Mouse (Mus musculus) erythroblast, embryonic 14.5 days (primary cell): ENCODE measurements at regions not wholly inside any gene's neighbourhood (a gene's known extent, or its start where the extent isn't known, plus 50 kb on each side); places are given as distances from the start of the nearest gene placed in this dataset.

Experiments
- GATA1 ChIP-seq: IDR thresholded peaks from 2 replicates; pipeline ENCODE4 v1.6.1; 2012; ENCODE audit warnings: low read length, inconsistent platforms, mixed read lengths
- TAL1 ChIP-seq: IDR thresholded peaks from 3 replicates; pipeline ENCODE4 v1.6.1; 2012; ENCODE audit warnings: low read length, inconsistent platforms, mixed read lengths

DNA sequence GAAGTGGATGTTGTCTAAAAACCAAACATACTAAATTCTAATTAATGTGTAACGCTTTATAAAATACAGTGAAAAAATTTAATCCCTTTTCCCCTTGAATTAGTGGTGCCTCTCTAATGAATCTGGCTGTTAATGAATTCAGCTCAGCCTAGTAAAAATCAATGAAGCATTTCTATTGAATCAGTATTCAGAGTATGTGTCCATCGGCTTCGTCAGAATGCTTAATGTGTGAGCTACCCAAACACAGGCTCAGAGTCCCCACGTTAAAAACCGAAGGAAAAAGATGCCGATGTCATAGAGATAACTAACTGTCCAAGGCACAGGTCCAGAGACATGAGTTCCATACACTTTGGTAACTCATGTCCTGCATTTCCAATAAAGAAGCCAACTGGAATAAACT is 126.3 kb upstream of the Plekha5 start:
- no peak for TF ChIP-seq GATA1
- TF ChIP-seq TAL1, result no peak
